Mouse (Mus musculus) forebrain, embryonic 13.5 days (tissue): ENCODE results near the gene Tmem81. TPM values are rescaled to one million over a fixed set of nuclear protein-coding genes. Genes with fewer than 3 reads are reported as not detected.

ENCODE experiments used
- ATAC-seq: fragments of 200-750 bp; cut with Nextera tagmentation; 2 replicates; pipeline ENCODE4 v1.8.0; 2017
- H3K27ac ChIP-seq: fragments of 300-500 bp; sonication (generic); 2 replicates; pipeline ENCODE4 v1.5.1; 2015; ENCODE audit warnings: inconsistent platforms, mild to moderate bottlenecking, moderate library complexity
- H3K27me3 ChIP-seq: fragments of 300-500 bp; sonication (generic); 2 replicates; pipeline ENCODE4 v1.6.1; 2015; ENCODE audit warnings: mild to moderate bottlenecking, inconsistent platforms
- H3K36me3 ChIP-seq: fragments of 300-500 bp; sonication (generic); 2 replicates; pipeline ENCODE4 v1.6.1; 2015; ENCODE audit warnings: mild to moderate bottlenecking, inconsistent platforms; ENCODE audit not compliant: poor library complexity, severe bottlenecking
- H3K4me1 ChIP-seq: fragments of 300-500 bp; sonication (generic); 2 replicates; pipeline ENCODE4 v1.6.1; 2015; ENCODE audit warnings: inconsistent platforms
- H3K4me2 ChIP-seq: fragments of 300-500 bp; sonication (generic); 2 replicates; pipeline ENCODE4 v1.6.1; 2015; ENCODE audit warnings: inconsistent platforms, mild to moderate bottlenecking, moderate library complexity
- H3K4me3 ChIP-seq: fragments of 300-500 bp; sonication (generic); 2 replicates; pipeline ENCODE4 v1.5.1; 2015; ENCODE audit warnings: mild to moderate bottlenecking, inconsistent platforms
- H3K9ac ChIP-seq: fragments of 300-500 bp; sonication (generic); 2 replicates; pipeline ENCODE4 v1.6.1; 2015; ENCODE audit warnings: mild to moderate bottlenecking, inconsistent platforms
- H3K9me3 ChIP-seq: fragments of 300-500 bp; sonication (generic); replicated peaks from 2 replicates; pipeline ENCODE4 v1.6.1; 2016; ENCODE audit warnings: inconsistent platforms
- WGBS: fragments of 180-500 bp; shearing (Covaris S2); methylation state at CpG from one replicate; pipeline ENCODE4 v1.1.7; 2015; 5-methylcytosine and 5-hydroxymethylcytosine counted together
- polyA plus RNA-seq: library from polyadenylated mRNA; unstranded; fragments of >200 nt; fragmentation: Nextera tagmentation; extraction: Ambion mirVana; gene quantifications from 2 replicates; pipeline ENCODE4 v1.2.1, GENCODE M21; 2015

Gene Tmem81
- polyA plus RNA-seq, 1 experiment from 2014 or later, result 0.92 TPM

DNA sequence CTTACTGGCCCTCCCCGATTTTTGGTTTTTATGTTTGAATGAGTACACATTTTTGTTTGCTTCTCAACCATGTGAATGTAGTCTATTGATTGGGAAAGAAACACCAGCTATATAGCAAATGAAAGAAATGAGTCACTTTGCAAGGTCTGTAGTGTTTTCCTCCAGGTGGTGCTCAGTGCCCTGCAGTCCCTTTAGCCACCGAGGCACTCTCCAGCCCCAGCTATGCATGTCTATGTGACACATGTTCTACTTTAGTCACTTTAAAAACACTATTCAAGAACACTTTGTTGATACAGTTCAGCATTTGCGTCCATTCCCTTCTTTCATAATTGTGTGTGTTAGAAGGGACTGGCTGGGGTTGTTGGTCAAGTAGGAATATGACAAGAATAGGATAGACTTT is 22.8 kb upstream of the Tmem81 start:
- Histone ChIP-seq H3K9ac (no peak overlapping the region), H3K27ac (no peak overlapping the region), H3K4me3 (no peak overlapping the region), H3K9me3 (no peaks in the 10 kb centered on the region), H3K36me3 (peaks cover 32% of the 10 kb centered on the region), H3K27me3 (no peaks in the 10 kb centered on the region), H3K4me2 (no peak overlapping the region), H3K4me1 (peaks cover 20% of the 10 kb centered on the region)
- ATAC-seq, result no peak
- 90% methylated on average over 3 of the region's 3 CpGs for WGBS

- Histone ChIP-seq H3K9me3 (no peaks in the 10 kb centered on the region), H3K4me1 (peaks cover 14% of the 10 kb centered on the region)
Observed at GRCm38 (mm10) chr1:132483759-132484158, 22.3 kb upstream of the Tmem81 start.

GRCm38 (mm10) chr1:132500535-132500934 is 5.5 kb upstream of the Tmem81 start:
- no peaks in the 10 kb centered on the region for H3K27me3 ChIP-seq
- no peak for ATAC-seq
- H3K9me3 ChIP-seq, result no peaks in the 10 kb centered on the region
- no peak overlapping the region for H3K9ac ChIP-seq
- H3K4me3 ChIP-seq, result no peak overlapping the region
- no peaks in the 10 kb centered on the region for H3K4me1 ChIP-seq
- H3K4me2 ChIP-seq, result no peak overlapping the region
- no peak overlapping the region for H3K27ac ChIP-seq
- peaks cover 89% of the 10 kb centered on the region for H3K36me3 ChIP-seq
- 96% methylated on average over 2 of the region's 2 CpGs for WGBS

More at GRCm38 (mm10) chr1:132483759-132484158, 22.3 kb upstream of the Tmem81 start:
- WGBS, result 87% methylated on average over 6 of the region's 6 CpGs
- Histone ChIP-seq H3K27ac (no peak overlapping the region), H3K4me2 (no peak overlapping the region), H3K9ac (no peak overlapping the region), H3K27me3 (no peaks in the 10 kb centered on the region), H3K36me3 (peaks cover 37% of the 10 kb centered on the region), H3K4me3 (no peak overlapping the region)
- no peak for ATAC-seq

DNA sequence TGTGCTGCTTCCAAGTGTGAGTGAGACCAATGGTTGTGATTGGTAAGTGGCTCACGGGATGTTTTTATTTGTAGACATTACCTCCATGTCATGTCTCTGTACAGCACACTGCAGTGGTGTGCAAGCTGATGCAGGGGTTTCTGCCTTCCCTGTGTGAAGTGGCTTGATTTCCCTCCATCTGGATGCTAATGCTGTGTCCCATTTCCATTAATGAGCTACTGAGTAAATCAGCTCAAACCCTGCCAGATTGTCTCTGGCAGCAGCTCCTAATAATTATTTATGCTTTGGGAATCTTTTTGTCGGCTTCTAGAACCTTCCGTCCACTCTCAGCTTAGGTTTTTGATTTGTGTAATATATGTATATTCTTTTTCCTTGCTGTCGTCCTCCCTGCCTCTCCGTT is 875 bp upstream of the Tmem81 start:
- 0 out of 2 replicates have a peak, but pooled peaks have one; percentile 31 for ATAC-seq
- Histone ChIP-seq H3K27me3 (no peaks in the 10 kb centered on the region), H3K4me3 (no peak overlapping the region), H3K4me2 (no peak overlapping the region), H3K27ac (no peak overlapping the region), H3K9ac (no peak overlapping the region), H3K36me3 (peaks cover 73% of the 10 kb centered on the region), H3K4me1 (no peaks in the 10 kb centered on the region), H3K9me3 (no peaks in the 10 kb centered on the region)
- 87% methylated on average over 5 of the region's 5 CpGs for WGBS

DNA sequence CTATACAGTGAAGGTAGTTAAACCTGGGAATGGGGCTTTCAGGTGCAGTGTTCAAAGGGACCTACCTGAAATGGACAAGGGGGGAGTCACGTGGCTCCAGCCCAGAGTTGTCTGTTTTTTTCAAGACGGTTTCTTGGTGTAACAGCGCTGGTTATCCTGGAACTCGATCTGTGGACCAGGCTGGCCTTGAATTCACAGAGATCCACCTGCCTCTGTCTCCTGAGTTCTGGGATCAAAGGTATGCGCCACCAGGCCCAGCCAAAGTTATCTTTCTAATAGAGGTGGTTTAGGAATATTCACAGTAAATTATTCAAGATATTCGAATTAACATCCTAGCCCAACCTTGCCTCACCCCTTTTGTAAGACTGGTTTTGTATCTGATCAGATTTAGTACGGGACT is 626 bp downstream of the Tmem81 start:
- ATAC-seq, result no peak
- Histone ChIP-seq H3K4me1 (no peaks in the 10 kb centered on the region), H3K27ac (no peak overlapping the region), H3K27me3 (no peaks in the 10 kb centered on the region), H3K36me3 (peaks cover 58% of the 10 kb centered on the region), H3K9ac (no peak overlapping the region), H3K4me3 (no peak overlapping the region), H3K4me2 (no peak overlapping the region), H3K9me3 (no peaks in the 10 kb centered on the region)
- 94% methylated on average over 7 of the region's 7 CpGs for WGBS

DNA sequence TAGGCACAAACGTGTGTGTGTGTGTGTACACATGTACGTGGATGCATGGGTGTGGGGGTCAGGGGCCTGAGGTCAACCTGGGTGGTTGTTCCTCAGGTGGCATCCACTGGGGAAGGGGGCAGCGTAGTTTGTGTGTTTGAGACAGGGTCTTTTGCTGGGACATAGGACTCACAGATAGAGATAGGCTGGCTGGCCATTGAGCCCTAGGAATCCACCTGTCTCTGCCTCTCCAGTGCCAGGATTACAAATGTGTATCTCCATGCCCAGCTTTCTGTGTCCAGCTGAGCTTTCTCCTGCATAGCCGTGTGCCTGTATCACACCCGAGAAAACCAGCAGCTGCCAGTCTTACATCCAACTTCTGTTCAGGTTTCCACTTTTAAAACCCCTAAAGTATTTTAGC is 3.7 kb downstream of the Tmem81 start:
- Histone ChIP-seq H3K27ac (no peak overlapping the region), H3K4me2 (no peak overlapping the region), H3K4me3 (no peak overlapping the region), H3K9ac (no peak overlapping the region), H3K36me3 (peaks cover 42% of the 10 kb centered on the region), H3K9me3 (no peaks in the 10 kb centered on the region), H3K4me1 (no peaks in the 10 kb centered on the region), H3K27me3 (no peaks in the 10 kb centered on the region)
- ATAC-seq, result no peak
- 92% methylated on average over 5 of the region's 5 CpGs for WGBS

GRCm38 (mm10) chr1:132511521-132511920 is 5.5 kb downstream of the Tmem81 start:
- no peak overlapping the region for H3K4me2 ChIP-seq
- no peak overlapping the region for H3K27ac ChIP-seq
- no peaks in the 10 kb centered on the region for H3K4me1 ChIP-seq
- no peak overlapping the region for H3K4me3 ChIP-seq
- H3K9me3 ChIP-seq, result no peaks in the 10 kb centered on the region
- no peak overlapping the region for H3K9ac ChIP-seq
- no peaks in the 10 kb centered on the region for H3K27me3 ChIP-seq
- peak; percentile 11; the same call in 1 of the 2 replicates for ATAC-seq
- 56% methylated on average over 8 of the region's 8 CpGs for WGBS
- H3K36me3 ChIP-seq, result peaks cover 43% of the 10 kb centered on the region

GRCm38 (mm10) chr1:132512106-132512505 is 6.1 kb downstream of the Tmem81 start:
- WGBS, result 75% methylated on average over 8 of the region's 8 CpGs
- Histone ChIP-seq H3K4me2 (no peak overlapping the region), H3K27ac (no peak overlapping the region), H3K36me3 (peaks cover 43% of the 10 kb centered on the region), H3K9ac (no peak overlapping the region), H3K9me3 (no peaks in the 10 kb centered on the region), H3K4me3 (no peak overlapping the region), H3K4me1 (no peaks in the 10 kb centered on the region), H3K27me3 (no peaks in the 10 kb centered on the region; the same call in 1 of the 2 replicates)
- no peak for ATAC-seq

DNA sequence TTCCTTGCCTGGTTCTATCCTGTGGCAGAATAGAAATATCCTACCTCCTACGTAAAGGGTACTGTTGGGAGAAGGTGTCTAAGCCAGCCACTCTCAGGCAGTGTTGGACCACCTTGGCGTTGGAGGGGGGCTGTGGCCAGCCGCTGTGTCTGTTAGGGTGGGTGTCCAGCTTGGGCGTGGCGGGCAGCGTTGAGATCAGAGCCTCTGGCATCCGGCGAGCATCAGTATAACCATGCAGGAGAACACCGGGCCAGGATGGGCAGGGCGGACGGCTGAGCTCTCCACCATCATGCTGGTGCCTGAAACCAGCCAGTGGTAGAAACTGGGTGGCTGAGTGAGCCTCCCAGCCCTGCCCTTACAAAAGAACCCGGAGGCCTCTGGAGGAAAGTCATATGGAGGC is 9.3 kb downstream of the Tmem81 start:
- no peak for ATAC-seq
- Histone ChIP-seq H3K9ac (no peak overlapping the region), H3K27me3 (no peaks in the 10 kb centered on the region; the same call in 1 of the 2 replicates), H3K4me1 (no peaks in the 10 kb centered on the region), H3K27ac (no peak overlapping the region), H3K4me2 (no peak overlapping the region), H3K36me3 (peaks cover 53% of the 10 kb centered on the region), H3K4me3 (no peak overlapping the region), H3K9me3 (no peaks in the 10 kb centered on the region)
- WGBS, result 94% methylated on average over 12 of the region's 12 CpGs

GRCm38 (mm10) chr1:132516776-132517175 is 10.7 kb downstream of the Tmem81 start:
- no peak for ATAC-seq
- Histone ChIP-seq H3K36me3 (peaks cover 55% of the 10 kb centered on the region), H3K27me3 (no peaks in the 10 kb centered on the region; the same call in 1 of the 2 replicates), H3K27ac (no peak overlapping the region), H3K9ac (no peak overlapping the region), H3K4me2 (no peak overlapping the region), H3K4me1 (no peaks in the 10 kb centered on the region), H3K4me3 (no peak overlapping the region), H3K9me3 (no peaks in the 10 kb centered on the region)
- WGBS, result 92% methylated on average over 11 of the region's 11 CpGs

DNA sequence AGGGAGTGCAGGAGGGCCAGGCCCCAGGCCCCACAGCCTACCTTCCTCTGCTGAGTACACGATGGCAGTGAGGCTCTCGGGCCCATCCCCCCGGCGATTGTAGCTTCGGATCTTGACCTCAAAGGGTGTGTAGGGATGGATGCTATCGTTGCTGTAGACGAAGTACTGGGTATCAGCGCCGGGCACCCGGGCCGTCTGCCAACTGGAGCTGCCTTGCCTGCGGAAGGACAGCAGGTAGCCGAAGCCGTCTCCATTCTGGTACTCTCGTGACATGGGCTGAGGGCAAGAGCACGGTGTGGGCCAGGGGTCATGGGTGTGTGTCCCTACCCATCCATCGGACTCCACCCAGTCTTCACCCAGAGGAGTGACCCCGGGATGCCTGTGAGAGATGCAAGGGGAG is 12.6 kb downstream of the Tmem81 start:
- no peaks in the 10 kb centered on the region for H3K9me3 ChIP-seq
- H3K4me1 ChIP-seq, result no peaks in the 10 kb centered on the region
- no peak for ATAC-seq
- no peak overlapping the region for H3K27ac ChIP-seq
- no peak overlapping the region for H3K4me3 ChIP-seq
- peaks cover 68% of the 10 kb centered on the region for H3K36me3 ChIP-seq
- no peak overlapping the region for H3K9ac ChIP-seq
- 90% methylated on average over 18 of the region's 18 CpGs for WGBS
- no peak overlapping the region for H3K4me2 ChIP-seq
- H3K27me3 ChIP-seq, result no peaks in the 10 kb centered on the region; the same call in 1 of the 2 replicates

GRCm38 (mm10) chr1:132519734-132520133 is 13.7 kb downstream of the Tmem81 start:
- no peak overlapping the region for H3K4me3 ChIP-seq
- no peaks in the 10 kb centered on the region; the same call in 1 of the 2 replicates for H3K27me3 ChIP-seq
- H3K4me2 ChIP-seq, result no peak overlapping the region
- peaks cover 59% of the 10 kb centered on the region for H3K36me3 ChIP-seq
- no peaks in the 10 kb centered on the region for H3K9me3 ChIP-seq
- no peak for ATAC-seq
- H3K4me1 ChIP-seq, result no peaks in the 10 kb centered on the region
- H3K9ac ChIP-seq, result no peak overlapping the region
- H3K27ac ChIP-seq, result no peak overlapping the region
- WGBS, result 86% methylated on average over 11 of the region's 11 CpGs

DNA sequence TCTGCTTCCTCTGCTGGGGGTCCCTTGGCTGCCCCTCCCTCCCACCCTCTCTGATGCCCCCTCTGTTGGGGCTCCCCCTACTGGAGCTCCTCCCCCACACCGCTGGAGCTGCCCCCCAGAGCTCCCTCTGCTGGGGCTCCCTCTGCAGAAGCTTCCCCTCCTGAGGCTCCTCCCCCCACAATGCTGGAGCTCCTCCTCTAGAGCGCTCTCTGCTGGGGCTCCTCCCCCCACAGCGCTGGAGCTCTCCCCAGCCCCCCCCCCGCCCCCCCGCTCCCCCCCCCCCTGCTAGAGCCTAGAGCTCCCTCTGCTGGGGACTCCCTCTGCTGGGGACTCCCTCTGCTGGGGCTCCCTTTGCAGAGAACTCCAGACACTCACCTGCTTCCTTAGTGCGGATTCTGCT is 14.7 kb downstream of the Tmem81 start:
- H3K27ac ChIP-seq, result no peak overlapping the region
- no peak for ATAC-seq
- 16% methylated on average over 2 of the region's 6 CpGs for WGBS

More for the DNA sequence above, 14.7 kb downstream of the Tmem81 start:
- Histone ChIP-seq H3K9me3 (no peaks in the 10 kb centered on the region), H3K4me1 (peaks cover 6% of the 10 kb centered on the region), H3K9ac (no peak overlapping the region), H3K27me3 (no peaks in the 10 kb centered on the region; the same call in 1 of the 2 replicates), H3K4me3 (no peak overlapping the region), H3K36me3 (peaks cover 54% of the 10 kb centered on the region), H3K4me2 (no peak overlapping the region)
